Mouse (Mus musculus): Measurements from ENCODE around the gene Tmprss6.
A peak's percentile ranks its signal among the peaks of the same experiment; 100 is the strongest.

Gene Tmprss6

GRCm38 (mm10) chr15:78447746-78448535 is 20.5 kb downstream of the Tmprss6 start:
- peak; percentile 94 for DNase-seq (ENCODE audit: low read depth, low spot score)

- no peak for DNase-seq (ENCODE audit: low read depth, low spot score)
These were observed 21.3 kb downstream of the Tmprss6 start for GRCm38 (mm10) chr15:78447121-78447520.

GRCm38 (mm10) chr15:78443857-78444256 is 24.6 kb downstream of the Tmprss6 start:
- DNase-seq (ENCODE audit: low read depth, low spot score), result no peak

GRCm38 (mm10) chr15:78442231-78442630 is 26.2 kb downstream of the Tmprss6 start:
- no peak for DNase-seq (ENCODE audit: low read depth, low spot score)

- no peak for DNase-seq (ENCODE audit: low read depth, low spot score)
These were observed 29.5 kb downstream of the Tmprss6 start for GRCm38 (mm10) chr15:78438973-78439372.

- no peak for DNase-seq (ENCODE audit: low read depth, low spot score)
These were observed 29.9 kb downstream of the Tmprss6 start for GRCm38 (mm10) chr15:78438505-78438904.

- DNase-seq (ENCODE audit: low read depth, low spot score), result no peak
These were observed 30.4 kb downstream of the Tmprss6 start for GRCm38 (mm10) chr15:78438018-78438394.

- DNase-seq (ENCODE audit: low read depth, low spot score), result no peak
These were observed 31.0 kb downstream of the Tmprss6 start for GRCm38 (mm10) chr15:78437237-78438017.

GRCm38 (mm10) chr15:78436380-78437192 is 31.8 kb downstream of the Tmprss6 start:
- peak; percentile 64 for DNase-seq (ENCODE audit: low read depth, low spot score)

GRCm38 (mm10) chr15:78435681-78436080 is 32.8 kb downstream of the Tmprss6 start:
- DNase-seq (ENCODE audit: low read depth, low spot score), result no peak

GRCm38 (mm10) chr15:78434896-78435520 is 33.4 kb downstream of the Tmprss6 start:
- peak; percentile 53 for DNase-seq (ENCODE audit: low read depth, low spot score)

GRCm38 (mm10) chr15:78431541-78432121 is 36.8 kb downstream of the Tmprss6 start:
- DNase-seq (ENCODE audit: low read depth, low spot score), result no peak

GRCm38 (mm10) chr15:78430874-78431273 is 37.6 kb downstream of the Tmprss6 start:
- no peak for DNase-seq (ENCODE audit: low read depth, low spot score)

GRCm38 (mm10) chr15:78429871-78430622 is 38.4 kb downstream of the Tmprss6 start:
- DNase-seq (ENCODE audit: low read depth, low spot score), result no peak

GRCm38 (mm10) chr15:78429139-78429459 is 39.3 kb downstream of the Tmprss6 start:
- no peak for DNase-seq (ENCODE audit: low read depth, low spot score)

GRCm38 (mm10) chr15:78428391-78429138 is 39.9 kb downstream of the Tmprss6 start, which contains the start of gene Kctd17:
Gene Kctd17 (plus strand): TSS chr15:78428564.
- peak; percentile 59 for DNase-seq (ENCODE audit: low read depth, low spot score)

- DNase-seq (ENCODE audit: low read depth, low spot score), result no peak
These were observed 43.2 kb downstream of the Tmprss6 start for GRCm38 (mm10) chr15:78425230-78425629.

- DNase-seq (ENCODE audit: low read depth, low spot score), result no peak
These were observed 43.9 kb downstream of the Tmprss6 start for GRCm38 (mm10) chr15:78424507-78424906.

GRCm38 (mm10) chr15:78422046-78422956 is 46.1 kb downstream of the Tmprss6 start:
- DNase-seq (ENCODE audit: low read depth, low spot score), result peak; percentile 93

Data from CD4-positive, CD25-positive, alpha-beta regulatory T cell, adult 2 months (primary cell).